8 mouse cellular contexts compared by ENCODE assay signal in genomic region chr11:76406702-76407583, GRCm38 (mm10). TPM values are rescaled to one million over a fixed set of nuclear protein-coding genes. Genes with fewer than 3 reads are reported as not detected.
DNase-seq lines count a peak whose midpoint lies in the region; ATAC-seq lines count a peak whose summit lies in the region.

Timm22 (plus strand) TSS chr11:76406952.

- peak within 1 kb of the TSS; percentile 79 for H3K4me2 ChIP-seq in hindbrain, embryonic 14.5 days (replicated peaks)

- no peaks in the 10 kb centered on the region for H3K27me3 ChIP-seq in hindbrain, embryonic 14.5 days (ENCODE audit: control insufficient read depth, insufficient read depth, low read length)

- H3K9ac ChIP-seq in hindbrain, embryonic 14.5 days = peak within 1 kb of the TSS; percentile 87

- WGBS in hindbrain, embryonic 14.5 days = under 1% methylated on average over 46 of the region's 46 CpGs

- H3K4me1 ChIP-seq in hindbrain, embryonic 14.5 days (replicated peaks; ENCODE audit: control insufficient read depth, insufficient read depth, low read length) = peaks cover 7% of the 10 kb centered on the region; the same call in 1 of the 2 replicates

- peak within 1 kb of the TSS; percentile 61 for H3K27ac ChIP-seq in hindbrain, embryonic 14.5 days

- H3K9me3 ChIP-seq in hindbrain, embryonic 14.5 days (ENCODE audit: control insufficient read depth, low read length) = no peaks in the 10 kb centered on the region

- peaks cover 4% of the 10 kb centered on the region for H3K36me3 ChIP-seq in hindbrain, embryonic 14.5 days (replicated peaks; ENCODE audit: control insufficient read depth, insufficient read depth)

- H3K4me3 ChIP-seq in hindbrain, embryonic 14.5 days (replicated peaks; ENCODE audit: low read length) = peak within 1 kb of the TSS; percentile 78

- peak; percentile 97 for ATAC-seq in hindbrain, embryonic 14.5 days (ENCODE audit: low FRiP score)

- DNase-seq in R1 (ENCODE audit: low read depth, low spot score) = peak; percentile 99
- peak; percentile 99 to 100 for DNase-seq in cerebellum, postnatal 25 days
- peak; percentile 98 for DNase-seq in frontal cortex, postnatal 25 days (ENCODE audit: low spot score in 2 of 2)
- DNase-seq in hindbrain, embryonic 14.5 days (ENCODE audit: low spot score) = peak; percentile 100
- DNase-seq in layer of hippocampus, postnatal 36 days = peak; percentile 95 to 97
- DNase-seq in lung, postnatal 36 days = peak; percentile 99
- DNase-seq in retina, postnatal 1 day = peak; percentile 99
- DNase-seq in urinary bladder, adult 18-20 months (ENCODE audit: low spot score in 2 of 2) = peak; percentile 91 to 98

RNA-seq across cellular contexts. Expression of gene Timm22, which starts in this region (rescaled TPM):
- 110 TPM in 2 replicates for polyA plus RNA-seq in hindbrain, embryonic 14.5 days (2014; fragmentation: Nextera tagmentation; extraction: Ambion mirVana)
- total RNA-seq in layer of hippocampus, postnatal 36 days (2021) = 10 to 100 TPM; 32.7 to 33.6 TPM

Comparison
In these comparisons a context has a peak if more than half of its experiments do, and no peak if none do; other contexts are left out.
1. Peak in every context shown above with its lines: DNase-seq, ATAC-seq, H3K4me3 ChIP-seq and H3K27ac ChIP-seq.